Mouse (Mus musculus) lung, embryonic 16.5 days (tissue): ENCODE measurements around the gene Olfr1393. TPM values are rescaled to one million over a fixed set of nuclear protein-coding genes. Genes with fewer than 3 reads are reported as not detected.

ENCODE experiments used
- ATAC-seq: fragments of 200-750 bp; cut with Nextera tagmentation; 2 replicates; pipeline ENCODE4 v1.8.0; 2017; ENCODE audit warnings: low read depth, mild to moderate bottlenecking, moderate library complexity
- H3K27ac ChIP-seq: fragments of 300-500 bp; sonication (generic); 2 replicates; pipeline ENCODE4 v1.5.1; 2014; ENCODE audit warnings: mild to moderate bottlenecking, control low read depth, low read length
- H3K27me3 ChIP-seq: fragments of 300-500 bp; sonication (generic); 2 replicates; pipeline ENCODE4 v1.6.1; 2014; ENCODE audit warnings: low read depth, low read length, mixed read lengths; ENCODE audit not compliant: control insufficient read depth, insufficient read depth
- H3K36me3 ChIP-seq: fragments of 300-500 bp; sonication (generic); 2 replicates; pipeline ENCODE4 v1.6.1; 2014; ENCODE audit warnings: low read length; ENCODE audit not compliant: control insufficient read depth, insufficient read depth
- H3K4me1 ChIP-seq: fragments of 300-500 bp; sonication (generic); replicated peaks from 2 replicates; pipeline ENCODE4 v1.6.1; 2014; ENCODE audit warnings: low read length, mixed read lengths; ENCODE audit not compliant: control insufficient read depth, insufficient read depth
- H3K4me2 ChIP-seq: fragments of 300-500 bp; sonication (generic); 2 replicates; pipeline ENCODE4 v1.6.1; 2014; ENCODE audit warnings: low read depth, low read length, control low read depth
- H3K4me3 ChIP-seq: fragments of 300-500 bp; sonication (generic); 2 replicates; pipeline ENCODE4 v1.5.1; 2014; ENCODE audit warnings: mild to moderate bottlenecking, low read length, control low read depth
- H3K9ac ChIP-seq: fragments of 300-500 bp; sonication (generic); 2 replicates; pipeline ENCODE4 v1.6.1; 2014; ENCODE audit warnings: low read length, control low read depth
- H3K9me3 ChIP-seq: fragments of 300-500 bp; sonication (generic); 2 replicates; pipeline ENCODE4 v1.6.1; 2016; ENCODE audit warnings: low read length; ENCODE audit not compliant: control insufficient read depth
- WGBS: fragments of 180-500 bp; shearing (Covaris S2); extraction: QIAGEN DNeasy Blood & Tissue Kit; methylation state at CpG from one replicate; pipeline ENCODE4 v1.1.7; 2014; 5-methylcytosine and 5-hydroxymethylcytosine counted together
- polyA plus RNA-seq: library from polyadenylated mRNA; unstranded; fragments of >200 nt; fragmentation: Nextera tagmentation; extraction: Ambion mirVana; gene quantifications from 2 replicates; pipeline ENCODE4 v1.2.1, GENCODE M21; 2015

Olfr1393 gene
- polyA plus RNA-seq, result 0.05 TPM in 1 of 2 replicates, not detected in the other

DNA sequence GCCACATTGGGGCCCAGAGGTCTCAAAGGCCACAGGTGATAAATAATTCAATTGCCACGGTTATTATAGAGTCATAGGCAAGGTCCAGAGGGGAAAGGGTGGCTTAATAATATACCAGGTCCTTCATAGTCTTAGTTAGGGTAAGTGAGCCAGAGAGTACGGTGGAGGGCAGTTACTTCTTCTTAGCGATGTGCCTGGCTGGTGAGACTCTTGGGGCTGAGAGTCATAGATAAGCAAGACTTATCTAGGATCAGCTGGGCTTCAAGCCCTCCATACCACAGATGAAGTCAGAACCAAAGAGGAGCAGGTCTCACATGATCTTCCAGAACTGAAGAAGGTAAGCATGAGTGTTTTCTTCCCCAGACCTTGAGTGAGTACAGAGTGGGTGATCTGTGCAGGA, at the start of gene Olfr1393:
Gene Olfr1393 (plus strand): TSS at position 83 of the 400 bp plus-strand sequence.
- H3K9me3 ChIP-seq, result no peaks in the 10 kb centered on the region
- no peak within 1 kb of the TSS for H3K27ac ChIP-seq
- H3K27me3 ChIP-seq, result no peaks in the 10 kb centered on the region
- no peak for ATAC-seq
- H3K36me3 ChIP-seq, result no peaks in the 10 kb centered on the region
- H3K9ac ChIP-seq, result no peak within 1 kb of the TSS
- H3K4me2 ChIP-seq, result no peak within 1 kb of the TSS
- no peaks in the 10 kb centered on the region for H3K4me1 ChIP-seq
- 76% methylated on average over 3 of the region's 3 CpGs for whole genome bisulfite sequencing
- no peak within 1 kb of the TSS for H3K4me3 ChIP-seq

DNA sequence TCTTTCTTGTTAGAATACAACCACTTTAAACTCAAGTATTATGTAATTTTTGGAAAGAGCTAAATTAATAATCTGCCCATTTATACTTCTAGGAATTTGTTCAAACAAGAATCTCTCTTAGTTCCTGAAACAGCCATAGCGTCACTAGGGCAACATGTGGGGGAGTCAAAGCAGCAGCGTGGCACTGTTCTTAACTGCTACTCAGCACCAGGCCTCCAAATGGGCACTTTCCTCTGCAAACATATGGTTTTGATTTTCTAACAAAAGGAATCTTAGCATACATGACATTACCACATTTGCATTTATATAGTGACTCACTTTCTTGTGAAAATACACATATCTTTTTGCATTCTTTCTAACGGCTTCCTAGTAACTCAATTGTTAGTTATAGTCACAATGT, 45.3 kb upstream of the Olfr1393 start:
- 63% methylated on average over 3 of the region's 3 CpGs for WGBS
- H3K27ac ChIP-seq, result no peak overlapping the region
- peaks cover 2% of the 10 kb centered on the region; the same call in 1 of the 2 replicates for H3K4me1 ChIP-seq
- H3K9ac ChIP-seq, result no peak overlapping the region
- ATAC-seq, result no peak
- H3K36me3 ChIP-seq, result no peaks in the 10 kb centered on the region
- H3K27me3 ChIP-seq, result no peaks in the 10 kb centered on the region
- H3K4me3 ChIP-seq, result no peak overlapping the region
- H3K4me2 ChIP-seq, result no peak overlapping the region
- no peaks in the 10 kb centered on the region for H3K9me3 ChIP-seq

DNA sequence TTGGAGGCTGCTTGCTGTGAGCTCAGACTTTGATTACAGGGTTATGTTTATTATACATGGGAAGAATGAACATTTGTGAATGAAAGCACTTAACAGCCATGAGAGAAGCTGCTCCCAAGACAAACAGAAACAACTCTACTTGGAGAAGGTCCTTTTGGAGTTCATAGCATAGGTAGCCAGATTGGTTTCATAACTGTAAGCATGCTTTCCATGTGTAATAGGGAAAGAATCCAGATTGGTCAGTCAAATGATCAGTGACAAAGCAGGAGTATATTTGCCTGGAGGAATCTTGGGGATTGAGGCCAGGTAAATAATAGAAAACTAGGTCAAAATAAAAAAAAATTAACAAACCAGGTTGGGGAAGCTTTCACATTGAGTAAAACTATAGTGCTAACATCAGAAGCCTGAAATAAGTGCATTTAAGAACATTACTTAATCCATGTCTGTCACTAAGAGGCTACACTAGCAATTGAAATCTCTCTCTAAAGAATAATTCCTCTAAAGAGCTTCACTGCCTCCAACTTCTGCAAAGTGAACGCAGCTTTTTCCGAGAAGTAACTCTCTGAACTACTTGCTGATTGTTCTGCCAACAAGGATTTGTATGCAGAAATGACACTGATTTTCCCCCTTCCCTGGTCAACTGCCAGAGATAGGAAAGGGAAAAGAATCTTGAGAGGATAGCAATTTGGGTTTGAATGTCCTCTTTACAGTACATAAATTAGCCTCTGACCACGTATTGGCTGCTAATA, 42.5 kb upstream of the Olfr1393 start:
- Histone ChIP-seq H3K4me3 (no peak overlapping the region), H3K36me3 (no peaks in the 10 kb centered on the region), H3K9ac (no peak overlapping the region), H3K4me2 (no peak overlapping the region), H3K4me1 (peaks cover 2% of the 10 kb centered on the region; the same call in 1 of the 2 replicates), H3K27me3 (no peaks in the 10 kb centered on the region), H3K9me3 (no peaks in the 10 kb centered on the region), H3K27ac (no peak overlapping the region)
- no peak for ATAC-seq
- 55% methylated on average over 3 of the region's 3 CpGs for WGBS

DNA sequence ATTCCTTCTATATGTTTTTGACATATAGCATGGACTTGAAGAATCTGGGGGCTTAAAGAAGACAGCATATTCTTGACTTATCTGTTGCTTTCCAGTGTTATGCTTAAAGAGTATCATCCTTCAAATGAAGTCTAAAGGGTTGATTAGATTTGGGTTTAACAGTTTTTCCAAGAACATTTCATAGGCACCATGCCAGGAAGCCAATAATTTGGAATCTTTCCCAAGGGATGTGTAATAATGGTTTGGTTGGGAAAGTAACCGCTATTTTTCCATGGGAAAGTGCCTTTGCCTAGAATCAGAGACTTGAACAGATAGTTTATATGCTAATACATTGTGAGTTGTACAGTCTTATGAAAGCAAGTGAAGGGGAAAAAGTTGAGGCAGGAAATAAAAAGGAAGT, 41.2 kb upstream of the Olfr1393 start:
- Histone ChIP-seq H3K4me2 (no peak overlapping the region), H3K9me3 (no peaks in the 10 kb centered on the region), H3K9ac (no peak overlapping the region), H3K27me3 (no peaks in the 10 kb centered on the region), H3K4me1 (peaks cover 2% of the 10 kb centered on the region; the same call in 1 of the 2 replicates), H3K36me3 (no peaks in the 10 kb centered on the region), H3K27ac (no peak overlapping the region), H3K4me3 (no peak overlapping the region)
- WGBS, result 52% methylated on average over 1 of the region's 1 CpGs
- no peak for ATAC-seq

GRCm38 (mm10) chr11:49237532-49237931, 40.6 kb upstream of the Olfr1393 start:
- no peak overlapping the region for H3K27ac ChIP-seq
- no peak overlapping the region for H3K4me3 ChIP-seq
- no peak for ATAC-seq
- no peaks in the 10 kb centered on the region for H3K36me3 ChIP-seq
- peaks cover 2% of the 10 kb centered on the region; the same call in 1 of the 2 replicates for H3K4me1 ChIP-seq
- no peak overlapping the region for H3K9ac ChIP-seq
- H3K27me3 ChIP-seq, result no peaks in the 10 kb centered on the region
- H3K9me3 ChIP-seq, result no peaks in the 10 kb centered on the region
- 41% methylated on average over 2 of the region's 2 CpGs for WGBS
- no peak overlapping the region for H3K4me2 ChIP-seq

- Histone ChIP-seq H3K27me3 (no peaks in the 10 kb centered on the region), H3K9ac (no peak overlapping the region), H3K4me3 (no peak overlapping the region), H3K4me1 (peaks cover 12% of the 10 kb centered on the region), H3K9me3 (no peaks in the 10 kb centered on the region), H3K36me3 (no peaks in the 10 kb centered on the region), H3K4me2 (no peak overlapping the region), H3K27ac (no peak overlapping the region)
- no peak for ATAC-seq
- 61% methylated on average over 1 of the region's 1 CpGs for WGBS
Measured at GRCm38 (mm10) chr11:49240310-49240709, 37.8 kb upstream of the Olfr1393 start.

DNA sequence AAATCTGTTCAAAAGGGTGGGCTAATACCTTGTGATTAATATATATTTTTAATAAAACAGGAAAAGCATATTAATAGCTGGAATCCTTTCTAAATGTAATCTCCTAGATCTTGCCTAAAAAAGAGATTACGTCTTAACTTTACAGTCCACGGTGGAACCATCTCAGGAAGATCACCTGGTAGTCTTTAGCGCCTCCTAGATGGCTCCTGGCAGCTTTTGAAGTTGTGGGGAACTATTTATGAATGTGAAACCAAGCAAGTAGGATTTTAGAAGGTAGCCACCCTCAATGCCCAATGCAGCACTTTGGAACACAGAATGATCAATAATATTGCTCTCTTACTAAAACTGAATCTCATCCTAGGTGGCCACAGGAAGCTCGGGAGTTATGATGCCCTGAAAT, 37.2 kb upstream of the Olfr1393 start:
- Histone ChIP-seq H3K4me3 (no peak overlapping the region), H3K9ac (no peak overlapping the region), H3K4me2 (no peak overlapping the region), H3K9me3 (no peaks in the 10 kb centered on the region), H3K36me3 (no peaks in the 10 kb centered on the region), H3K4me1 (peaks cover 17% of the 10 kb centered on the region), H3K27ac (no peak overlapping the region), H3K27me3 (no peaks in the 10 kb centered on the region)
- ATAC-seq, result no peak
- 73% methylated on average over 4 of the region's 4 CpGs for WGBS

DNA sequence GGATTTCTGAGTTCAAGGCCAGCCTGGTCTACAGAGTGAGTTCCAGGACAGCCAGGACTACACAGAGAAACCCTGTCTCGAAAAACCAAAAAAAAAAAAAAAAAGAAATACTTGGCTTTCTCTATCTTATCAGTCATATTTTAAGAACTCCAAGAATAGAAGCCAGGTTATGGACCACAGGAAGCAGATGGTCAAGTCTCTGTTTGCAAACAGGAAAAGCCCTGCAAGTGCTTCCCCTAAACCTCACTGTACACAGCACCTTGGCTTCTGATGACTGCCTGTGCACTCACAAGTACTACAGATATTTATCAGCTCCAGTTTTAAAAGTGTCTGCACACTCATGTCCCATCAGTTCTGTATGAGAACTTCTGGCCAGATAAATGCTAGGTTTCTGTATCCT, 36.6 kb upstream of the Olfr1393 start:
- no peaks in the 10 kb centered on the region for H3K36me3 ChIP-seq
- no peaks in the 10 kb centered on the region for H3K9me3 ChIP-seq
- H3K27ac ChIP-seq, result no peak overlapping the region
- WGBS, result 80% methylated on average over 1 of the region's 1 CpGs
- H3K4me3 ChIP-seq, result no peak overlapping the region
- H3K27me3 ChIP-seq, result no peaks in the 10 kb centered on the region
- H3K9ac ChIP-seq, result no peak overlapping the region
- no peak overlapping the region for H3K4me2 ChIP-seq
- peaks cover 21% of the 10 kb centered on the region for H3K4me1 ChIP-seq
- no peak for ATAC-seq

DNA sequence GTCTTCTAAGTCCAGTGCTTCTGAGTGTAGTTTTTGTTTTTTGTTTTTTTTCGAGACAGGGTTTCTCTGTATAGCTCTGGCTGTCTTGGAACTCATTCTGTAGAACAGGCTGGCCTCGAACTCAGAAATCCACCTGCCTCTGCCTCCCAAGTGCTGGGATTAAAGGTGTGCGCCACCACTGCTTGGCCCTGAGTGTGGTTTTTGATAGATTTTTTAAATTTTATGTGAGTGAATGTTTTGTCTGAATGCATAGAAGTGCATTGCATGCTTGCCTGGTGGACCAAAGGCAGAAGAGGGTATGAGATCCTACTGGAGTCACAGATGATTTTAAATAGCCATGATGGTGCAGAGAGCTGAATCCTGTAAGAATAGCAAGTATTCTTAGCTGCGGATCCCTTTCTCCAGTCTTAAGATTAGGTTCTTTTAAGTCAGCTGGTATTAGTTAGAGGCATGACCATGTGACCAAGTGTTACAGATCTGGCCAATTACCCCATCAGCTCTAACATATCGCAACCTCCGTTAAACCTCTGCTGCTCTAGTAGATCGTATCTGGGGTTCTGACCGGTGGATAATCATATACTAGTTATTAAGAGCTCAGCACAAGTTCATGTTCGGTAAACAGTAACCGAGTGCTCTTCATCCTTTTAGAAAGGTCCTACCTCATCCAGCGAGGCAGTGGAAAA, 35.0 kb upstream of the Olfr1393 start:
- H3K36me3 ChIP-seq, result no peaks in the 10 kb centered on the region
- peak overlapping the region; percentile 66 for H3K4me2 ChIP-seq
- H3K4me1 ChIP-seq, result peaks cover 35% of the 10 kb centered on the region
- H3K27ac ChIP-seq, result peak overlapping the region; percentile 98
- 19% methylated on average over 11 of the region's 11 CpGs for WGBS
- no peaks in the 10 kb centered on the region for H3K9me3 ChIP-seq
- H3K4me3 ChIP-seq, result peak overlapping the region; percentile 60
- no peaks in the 10 kb centered on the region for H3K27me3 ChIP-seq
- peak overlapping the region; percentile 79 for H3K9ac ChIP-seq
- no peak for ATAC-seq
